Mouse (Mus musculus) kidney, embryonic 15.5 days (tissue): ENCODE results near the gene Tpsb2. TPM values are rescaled to one million over a fixed set of nuclear protein-coding genes. Genes with fewer than 3 reads are reported as not detected.

ENCODE experiments used
- ATAC-seq: fragments of 200-750 bp; cut with Nextera tagmentation; replicated peaks from 2 replicates; pipeline ENCODE4 v1.8.0; 2017; ENCODE audit warnings: moderate TSS enrichment; ENCODE audit not compliant: low FRiP score
- H3K27ac ChIP-seq: fragments of 300-500 bp; sonication (generic); 2 replicates; pipeline ENCODE4 v1.5.1; 2015; ENCODE audit warnings: mild to moderate bottlenecking, inconsistent platforms
- H3K27me3 ChIP-seq: fragments of 300-500 bp; sonication (generic); 2 replicates; pipeline ENCODE4 v1.6.1; 2015; ENCODE audit warnings: inconsistent platforms
- H3K36me3 ChIP-seq: fragments of 300-500 bp; sonication (generic); 2 replicates; pipeline ENCODE4 v1.6.1; 2015; ENCODE audit warnings: inconsistent platforms
- H3K4me1 ChIP-seq: fragments of 300-500 bp; sonication (generic); 2 replicates; pipeline ENCODE4 v1.6.1; 2015; ENCODE audit warnings: inconsistent platforms
- H3K4me2 ChIP-seq: fragments of 300-500 bp; sonication (generic); 2 replicates; pipeline ENCODE4 v1.6.1; 2015; ENCODE audit warnings: moderate library complexity, mild to moderate bottlenecking, inconsistent platforms
- H3K4me3 ChIP-seq: fragments of 300-500 bp; sonication (generic); replicated peaks from 2 replicates; pipeline ENCODE4 v1.5.1; 2015; ENCODE audit warnings: mild to moderate bottlenecking, inconsistent platforms
- H3K9ac ChIP-seq: fragments of 300-500 bp; sonication (generic); 2 replicates; pipeline ENCODE4 v1.6.1; 2015; ENCODE audit warnings: mild to moderate bottlenecking, inconsistent platforms
- H3K9me3 ChIP-seq: fragments of 300-500 bp; sonication (generic); replicated peaks from 2 replicates; pipeline ENCODE4 v1.6.1; 2016; ENCODE audit warnings: inconsistent platforms
- WGBS: fragments of 180-500 bp; shearing (Covaris S2); methylation state at CpG from one replicate; pipeline ENCODE4 v1.1.7; 2015; ENCODE audit warnings: mixed read lengths; 5-methylcytosine and 5-hydroxymethylcytosine counted together
- polyA plus RNA-seq: library from polyadenylated mRNA; unstranded; fragments of >200 nt; fragmentation: Nextera tagmentation; extraction: Ambion mirVana; gene quantifications from 2 replicates; pipeline ENCODE4 v1.2.1, GENCODE M21; 2015

Gene Tpsb2
- polyA plus RNA-seq, 1 experiment from 2014 or later = 1.9 TPM

GRCm38 (mm10) chr17:25408302-25408999 lies 42.3 kb downstream of the Tpsb2 start:
- H3K4me3 ChIP-seq = no peak overlapping the region
- no peak overlapping the region for H3K4me2 ChIP-seq
- WGBS = 79% methylated on average over 7 of the region's 7 CpGs
- peaks cover 61% of the 10 kb centered on the region for H3K4me1 ChIP-seq
- H3K27ac ChIP-seq = no peak overlapping the region
- no peaks in the 10 kb centered on the region for H3K27me3 ChIP-seq
- no peaks in the 10 kb centered on the region for H3K36me3 ChIP-seq
- no peaks in the 10 kb centered on the region for H3K9me3 ChIP-seq
- H3K9ac ChIP-seq = no peak overlapping the region
- ATAC-seq = no peak

GRCm38 (mm10) chr17:25409621-25410020 lies 43.5 kb downstream of the Tpsb2 start:
- no peaks in the 10 kb centered on the region for H3K36me3 ChIP-seq
- H3K9me3 ChIP-seq = no peaks in the 10 kb centered on the region
- no peak for ATAC-seq
- no peak overlapping the region for H3K9ac ChIP-seq
- no peak overlapping the region for H3K4me3 ChIP-seq
- H3K27me3 ChIP-seq = no peaks in the 10 kb centered on the region
- H3K4me1 ChIP-seq = peaks cover 64% of the 10 kb centered on the region
- H3K4me2 ChIP-seq = no peak overlapping the region
- H3K27ac ChIP-seq = no peak overlapping the region
- WGBS = 80% methylated on average over 7 of the region's 7 CpGs

- 69% methylated on average over 6 of the region's 6 CpGs for WGBS
- H3K9ac ChIP-seq = no peak overlapping the region
- no peaks in the 10 kb centered on the region for H3K36me3 ChIP-seq
- no peak overlapping the region for H3K4me2 ChIP-seq
- H3K27me3 ChIP-seq = no peaks in the 10 kb centered on the region
- H3K4me1 ChIP-seq = peaks cover 64% of the 10 kb centered on the region
- no peak for ATAC-seq
- H3K4me3 ChIP-seq = no peak overlapping the region
- H3K9me3 ChIP-seq = no peaks in the 10 kb centered on the region
- no peak overlapping the region for H3K27ac ChIP-seq
Observed at GRCm38 (mm10) chr17:25410180-25410579, 44.1 kb downstream of the Tpsb2 start.

GRCm38 (mm10) chr17:25410786-25411185 lies 44.7 kb downstream of the Tpsb2 start:
- Histone ChIP-seq H3K27ac (no peak overlapping the region), H3K4me2 (no peak overlapping the region), H3K9ac (no peak overlapping the region), H3K4me1 (peaks cover 64% of the 10 kb centered on the region), H3K27me3 (no peaks in the 10 kb centered on the region), H3K4me3 (no peak overlapping the region), H3K9me3 (no peaks in the 10 kb centered on the region), H3K36me3 (no peaks in the 10 kb centered on the region)
- no peak for ATAC-seq
- WGBS = 39% methylated on average over 7 of the region's 7 CpGs

GRCm38 (mm10) chr17:25411251-25411650 lies 45.1 kb downstream of the Tpsb2 start:
- 23% methylated on average over 4 of the region's 4 CpGs for WGBS
- Histone ChIP-seq H3K4me3 (no peak overlapping the region), H3K36me3 (no peaks in the 10 kb centered on the region), H3K9me3 (no peaks in the 10 kb centered on the region), H3K4me2 (no peak overlapping the region), H3K9ac (no peak overlapping the region), H3K4me1 (peaks cover 64% of the 10 kb centered on the region), H3K27me3 (no peaks in the 10 kb centered on the region), H3K27ac (no peak overlapping the region)
- ATAC-seq = no peak

GRCm38 (mm10) chr17:25414209-25414608 lies 48.1 kb downstream of the Tpsb2 start:
- H3K36me3 ChIP-seq = no peaks in the 10 kb centered on the region
- no peaks in the 10 kb centered on the region for H3K9me3 ChIP-seq
- H3K4me2 ChIP-seq = no peak overlapping the region
- no peak for ATAC-seq
- H3K9ac ChIP-seq = no peak overlapping the region
- peaks cover 68% of the 10 kb centered on the region for H3K4me1 ChIP-seq
- no peaks in the 10 kb centered on the region for H3K27me3 ChIP-seq
- peak overlapping the region; percentile 78; the same call in 1 of the 2 replicates for H3K27ac ChIP-seq
- 48% methylated on average over 4 of the region's 4 CpGs for WGBS
- H3K4me3 ChIP-seq = no peak overlapping the region

- WGBS = 16% methylated on average over 3 of the region's 3 CpGs
- Histone ChIP-seq H3K36me3 (no peaks in the 10 kb centered on the region), H3K4me1 (peaks cover 66% of the 10 kb centered on the region), H3K4me3 (no peak overlapping the region), H3K27ac (peak overlapping the region; percentile 78), H3K4me2 (no peak overlapping the region), H3K27me3 (no peaks in the 10 kb centered on the region), H3K9me3 (no peaks in the 10 kb centered on the region), H3K9ac (no peak overlapping the region)
- ATAC-seq = no peak
Observed at GRCm38 (mm10) chr17:25414917-25415316, 48.8 kb downstream of the Tpsb2 start.

- WGBS = 4% methylated on average over 3 of the region's 6 CpGs
- H3K4me3 ChIP-seq = no peak overlapping the region
- ATAC-seq = peak; percentile 30; the same call in 1 of the 2 replicates
- H3K4me2 ChIP-seq = no peak overlapping the region
- no peaks in the 10 kb centered on the region for H3K36me3 ChIP-seq
- peak overlapping the region; percentile 78 for H3K27ac ChIP-seq
- H3K9me3 ChIP-seq = no peaks in the 10 kb centered on the region
- H3K27me3 ChIP-seq = no peaks in the 10 kb centered on the region
- peaks cover 63% of the 10 kb centered on the region for H3K4me1 ChIP-seq
- no peak overlapping the region for H3K9ac ChIP-seq
Observed at GRCm38 (mm10) chr17:25415421-25415913, 49.4 kb downstream of the Tpsb2 start.

GRCm38 (mm10) chr17:25416219-25416618 lies 50.1 kb downstream of the Tpsb2 start:
- no peak overlapping the region for H3K4me3 ChIP-seq
- H3K4me2 ChIP-seq = 0 out of 2 replicates have a peak overlapping the region, but pooled peaks have one; percentile 3
- H3K4me1 ChIP-seq = peaks cover 55% of the 10 kb centered on the region
- H3K27me3 ChIP-seq = no peaks in the 10 kb centered on the region
- 0 out of 2 replicates have a peak, but pooled peaks have one; percentile 17 for ATAC-seq
- no peaks in the 10 kb centered on the region for H3K9me3 ChIP-seq
- H3K27ac ChIP-seq = peak overlapping the region; percentile 78
- 15% methylated on average over 3 of the region's 3 CpGs for WGBS
- H3K9ac ChIP-seq = no peak overlapping the region
- H3K36me3 ChIP-seq = no peaks in the 10 kb centered on the region

GRCm38 (mm10) chr17:25417990-25418389 lies 51.9 kb downstream of the Tpsb2 start:
- no peaks in the 10 kb centered on the region for H3K9me3 ChIP-seq
- 80% methylated on average over 6 of the region's 6 CpGs for WGBS

More at GRCm38 (mm10) chr17:25417990-25418389, 51.9 kb downstream of the Tpsb2 start:
- no peak for ATAC-seq
- no peak overlapping the region for H3K27ac ChIP-seq
- no peak overlapping the region for H3K4me2 ChIP-seq
- H3K9ac ChIP-seq = no peak overlapping the region
- no peaks in the 10 kb centered on the region for H3K36me3 ChIP-seq
- H3K27me3 ChIP-seq = no peaks in the 10 kb centered on the region
- no peak overlapping the region for H3K4me3 ChIP-seq
- peaks cover 51% of the 10 kb centered on the region for H3K4me1 ChIP-seq
